Mouse (Mus musculus) liver, adult 2 months (tissue): Measurements from ENCODE around the gene Nrk.

Experiments
- CTCF ChIP-seq: fragments of 200-500 bp; IDR thresholded peaks from 2 replicates; pipeline ENCODE4 v1.5.1; 2011; ENCODE audit warnings: low read depth, low read length, control low read depth
- POLR2A ChIP-seq: fragments of 200-500 bp; IDR thresholded peaks from 2 replicates; pipeline ENCODE4 v1.6.1; 2011; ENCODE audit warnings: low read length, control low read depth; ENCODE audit not compliant: insufficient read depth; ENCODE audit errors: extremely low read depth

- no peak for TF ChIP-seq CTCF
- no peak for TF ChIP-seq POLR2A
Measured at GRCm38 (mm10) chrX:138979249-138979648, 65.0 kb downstream of the Nrk start.
